Mouse (Mus musculus) lung, adult 2 months (tissue): ENCODE data around the gene Zfp169. TPM values are rescaled to one million over a fixed set of nuclear protein-coding genes. Genes with fewer than 3 reads are reported as not detected.
"Not testable (repeated sequence)": the region's sequence is repeated elsewhere in the genome, so short reads cannot be mapped to it uniquely, and the experiment has no call there.

Experiments
- DNase-seq: peaks from one replicate; pipeline ENCODE4 v3.0.0; 2022
- H3K4me1 ChIP-seq: fragments of 200-500 bp; 2 replicates; pipeline ENCODE4 v1.6.1; 2011; ENCODE audit warnings: low read length; ENCODE audit not compliant: control insufficient read depth, insufficient read depth
- H3K4me3 ChIP-seq: fragments of 200-500 bp; replicated peaks from 2 replicates; pipeline ENCODE3; 2011; ENCODE audit warnings: low read depth, mild to moderate bottlenecking, control low read depth, low read length; ENCODE audit errors: extremely low read depth
- CTCF ChIP-seq: fragments of 200-500 bp; IDR thresholded peaks from 2 replicates; pipeline ENCODE4 v1.5.1; 2011; ENCODE audit warnings: mild to moderate bottlenecking, low read length, control low read depth; ENCODE audit not compliant: insufficient read depth
- POLR2A ChIP-seq: fragments of 200-500 bp; IDR thresholded peaks from 2 replicates; pipeline ENCODE4 v1.6.1; 2011; ENCODE audit warnings: low read depth, mild to moderate bottlenecking, control low read depth, low read length, borderline replicate concordance; ENCODE audit errors: extremely low read depth
- whole genome bisulfite sequencing: fragments of 180-500 bp; shearing (Covaris S2); methylation state at CpG from one replicate; pipeline ENCODE4 v1.1.7; 2018; 5-methylcytosine and 5-hydroxymethylcytosine counted together
- polyA plus RNA-seq: library from polyadenylated mRNA; depleted of rRNA; stranded (reverse); fragments of >200 nt; gene quantifications from 2 replicates; pipeline ENCODE4 v1.2.3, GENCODE M21; 2012

The Zfp169 gene
- polyA plus RNA-seq, 1 experiment = 8.9 TPM

- H3K4me1 ChIP-seq = no peaks in the 10 kb centered on the region
- WGBS = 60% methylated on average over 5 of the region's 5 CpGs
Observed at GRCm38 (mm10) chr13:48525745-48526144, 12.5 kb upstream of the Zfp169 start.

GRCm38 (mm10) chr13:48519122-48519521, 5.9 kb upstream of the Zfp169 start:
- H3K4me3 ChIP-seq, DNase-seq, H3K4me1 ChIP-seq: not testable (repeated sequence)

More at GRCm38 (mm10) chr13:48525745-48526144, 12.5 kb upstream of the Zfp169 start:
- DNase-seq = no peak
- no peak overlapping the region for H3K4me3 ChIP-seq
- no peak for TF ChIP-seq CTCF

- TF ChIP-seq CTCF (no peak), POLR2A (no peak)
- peaks cover 4% of the 10 kb centered on the region for H3K4me1 ChIP-seq
- 55% methylated on average over 4 of the region's 4 CpGs for WGBS
- no peak for DNase-seq
- no peak overlapping the region for H3K4me3 ChIP-seq
Observed at GRCm38 (mm10) chr13:48515861-48516260, 2.6 kb upstream of the Zfp169 start.

- Histone ChIP-seq H3K4me1 (peaks cover 4% of the 10 kb centered on the region), H3K4me3 (no peak overlapping the region)
- DNase-seq = no peak
- 73% methylated on average over 9 of the region's 9 CpGs for WGBS
- TF ChIP-seq POLR2A (no peak), CTCF (no peak)
Observed at GRCm38 (mm10) chr13:48508661-48509060, 4.6 kb downstream of the Zfp169 start.

GRCm38 (mm10) chr13:48502422-48502821, 10.8 kb downstream of the Zfp169 start:
- DNase-seq = no peak
- Histone ChIP-seq H3K4me3 (no peak overlapping the region), H3K4me1 (no peaks in the 10 kb centered on the region)
- WGBS = 64% methylated on average over 5 of the region's 5 CpGs
- no peak for TF ChIP-seq POLR2A
- TF ChIP-seq CTCF = no peak

- Histone ChIP-seq H3K4me3 (no peak overlapping the region), H3K4me1 (no peaks in the 10 kb centered on the region)
- TF ChIP-seq POLR2A (no peak), CTCF (no peak)
- 68% methylated on average over 4 of the region's 4 CpGs for WGBS
- DNase-seq = no peak
Observed at GRCm38 (mm10) chr13:48498676-48499075, 14.6 kb downstream of the Zfp169 start.

- H3K4me3 ChIP-seq = no peak overlapping the region
- peak; percentile 60 for DNase-seq
- WGBS = 43% methylated on average over 15 of the region's 15 CpGs
- TF ChIP-seq POLR2A (no peak), CTCF (peak; percentile 81)
- H3K4me1 ChIP-seq = no peaks in the 10 kb centered on the region; the same call in 1 of the 2 replicates
Observed at GRCm38 (mm10) chr13:48497693-48498221, 15.5 kb downstream of the Zfp169 start.

GRCm38 (mm10) chr13:48493183-48493582, 20.1 kb downstream of the Zfp169 start:
- no peak for DNase-seq
- Histone ChIP-seq H3K4me1 (no peaks in the 10 kb centered on the region; the same call in 1 of the 2 replicates), H3K4me3 (no peak overlapping the region)
- TF ChIP-seq POLR2A (no peak), CTCF (no peak)
- 57% methylated on average over 5 of the region's 5 CpGs for WGBS

- no peak for DNase-seq
- no peaks in the 10 kb centered on the region; the same call in 1 of the 2 replicates for H3K4me1 ChIP-seq
- TF ChIP-seq CTCF (no peak), POLR2A (no peak)
- H3K4me3 ChIP-seq = no peak overlapping the region
- WGBS = 89% methylated on average over 35 of the region's 35 CpGs
Observed at GRCm38 (mm10) chr13:48490396-48491182, 22.7 kb downstream of the Zfp169 start.

GRCm38 (mm10) chr13:48483606-48484005, 29.6 kb downstream of the Zfp169 start:
- DNase-seq = no peak
- Histone ChIP-seq H3K4me1 (no peaks in the 10 kb centered on the region), H3K4me3 (no peak overlapping the region)
- WGBS = 89% methylated on average over 4 of the region's 4 CpGs
- TF ChIP-seq CTCF (no peak), POLR2A (no peak)
